Mouse (Mus musculus) ES-E14 (cell line): ENCODE measurements at regions not wholly inside any gene's neighbourhood (a gene's known extent, or its start where the extent isn't known, plus 50 kb on each side); places are given as distances from the start of the nearest gene placed in this dataset.

ENCODE experiments used
- CHD2 ChIP-seq: IDR thresholded peaks from 2 replicates; pipeline ENCODE4 v1.6.1; 2014; ENCODE audit warnings: mild to moderate bottlenecking, low read depth, low read length, inconsistent platforms
- ZC3H11A ChIP-seq: IDR thresholded peaks from 2 replicates; pipeline ENCODE4 v1.6.1; 2012; ENCODE audit warnings: low read depth, mild to moderate bottlenecking, inconsistent platforms, low read length, borderline replicate concordance

GRCm38 (mm10) chr4:25410440-25410839 lies 128.8 kb upstream of the Ufl1 start:
- TF ChIP-seq ZC3H11A (no peak), CHD2 (no peak)
